Mouse (Mus musculus): ENCODE results near the gene Cpt1b. TPM values are rescaled to one million over a fixed set of nuclear protein-coding genes. Genes with fewer than 3 reads are reported as not detected.
"Not testable (repeated sequence)": the region's sequence is repeated elsewhere in the genome, so short reads cannot be mapped to it uniquely, and the experiment has no call there.

Cpt1b gene
- total RNA-seq, 2 experiments from 2014 or later, result 700 to 720 TPM

DNA sequence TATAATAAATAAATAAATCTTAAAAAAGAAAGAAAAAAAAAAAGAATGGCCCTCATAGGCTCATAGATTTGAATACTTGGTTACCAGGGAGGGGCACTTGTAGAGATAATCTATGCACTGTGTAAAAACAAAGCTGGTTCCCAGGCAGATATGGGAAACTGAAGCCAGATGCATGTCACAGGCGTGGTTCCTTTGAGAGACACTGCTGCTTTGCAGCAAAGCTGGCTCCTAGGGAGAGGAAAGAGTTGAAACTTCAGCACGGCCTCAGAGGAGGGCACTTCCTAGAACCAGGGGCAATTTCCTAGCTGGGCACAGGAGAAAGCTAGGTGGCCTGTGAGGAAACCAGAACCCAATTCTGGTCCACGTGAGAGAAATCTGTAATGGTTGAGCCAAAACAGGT, 8.5 kb upstream of the Cpt1b start:
- DNase-seq, result no peak
- intact Hi-C loops (cut with DNase I), result loop anchor here (5.0 kb wide), 1 partner anchor 33 kb away; no protein-coding TSS in a partner anchor

- no peak for DNase-seq
- intact Hi-C loops (cut with DNase I), result loop anchor here (5.0 kb wide), 1 partner anchor 34 kb away; no protein-coding TSS in a partner anchor
Measured at GRCm38 (mm10) chr15:89432946-89433345, 7.3 kb upstream of the Cpt1b start.

GRCm38 (mm10) chr15:89431806-89432205, 6.1 kb upstream of the Cpt1b start:
- intact Hi-C loops (cut with DNase I), result loop anchor here (5.0 kb wide), 1 partner anchor 35 kb away; no protein-coding TSS in a partner anchor
- no peak for DNase-seq

GRCm38 (mm10) chr15:89431271-89431670, 5.6 kb upstream of the Cpt1b start:
- intact Hi-C loops (cut with DNase I), result loop anchor here (5.0 kb wide), 1 partner anchor 36 kb away; no protein-coding TSS in a partner anchor
- no peak for DNase-seq

DNA sequence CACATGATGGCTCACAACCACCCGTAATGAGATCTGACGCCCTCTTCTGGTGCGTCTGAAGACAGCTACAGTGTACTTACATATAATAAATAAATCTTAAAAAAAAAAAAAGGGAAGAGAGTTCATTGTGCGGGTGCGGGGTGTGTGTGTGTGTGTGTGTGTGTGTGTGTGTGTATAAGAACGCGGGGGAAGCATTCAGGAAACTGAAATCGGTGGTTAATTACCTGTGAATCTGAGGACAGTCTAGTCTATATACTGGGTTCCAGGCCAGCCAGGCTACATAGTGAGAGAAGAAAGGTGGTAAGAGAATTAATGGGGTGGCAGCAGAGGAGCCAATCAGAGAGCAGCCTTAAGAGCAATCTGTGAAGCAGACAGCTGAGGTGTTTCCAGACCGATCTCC, 5.1 kb upstream of the Cpt1b start:
- intact Hi-C loops (cut with DNase I), result loop anchor here (5.0 kb wide), 1 partner anchor 37 kb away; no protein-coding TSS in a partner anchor
- not testable (repeated sequence) for DNase-seq

DNA sequence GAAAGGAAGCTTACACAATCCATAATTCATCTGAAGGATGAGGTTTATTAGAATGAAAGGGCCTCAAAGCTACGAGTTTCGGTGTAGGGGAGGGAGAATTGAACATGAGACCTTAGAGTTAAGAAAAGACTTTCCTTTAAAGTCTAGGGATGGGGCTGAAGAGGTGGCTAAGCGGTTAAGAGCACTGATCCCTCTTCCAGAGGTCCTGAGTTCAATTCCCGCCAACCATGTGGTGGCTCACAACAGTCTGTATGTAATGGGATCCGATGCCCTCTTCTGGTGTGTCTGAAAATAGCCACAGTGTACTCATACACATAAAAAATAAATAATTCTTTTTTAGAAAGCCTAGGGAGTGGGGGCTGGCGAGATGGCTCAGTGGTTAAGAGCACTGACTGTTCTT, 4.7 kb upstream of the Cpt1b start:
- intact Hi-C loops (cut with DNase I), result loop anchor here (5.0 kb wide), 1 partner anchor 37 kb away; no protein-coding TSS in a partner anchor
- no peak for DNase-seq

GRCm38 (mm10) chr15:89429352-89430221, 3.9 kb upstream of the Cpt1b start, which contains the start of the genes C730034F03Rik, Gm44502 and Chkb:
Gene C730034F03Rik (plus strand): TSS chr15:89429589.
Gene Gm44502 (minus strand): TSS chr15:89429696.
Gene Chkb (minus strand): TSS chr15:89429908.
- DNase-seq, result peak; percentile 95
- intact Hi-C loops (cut with DNase I), result loop anchor here (2.0 to 5.0 kb wide), 2 partner anchors 38 to 51 kb away; partner anchors contain the start of gene Odf3b

DNA sequence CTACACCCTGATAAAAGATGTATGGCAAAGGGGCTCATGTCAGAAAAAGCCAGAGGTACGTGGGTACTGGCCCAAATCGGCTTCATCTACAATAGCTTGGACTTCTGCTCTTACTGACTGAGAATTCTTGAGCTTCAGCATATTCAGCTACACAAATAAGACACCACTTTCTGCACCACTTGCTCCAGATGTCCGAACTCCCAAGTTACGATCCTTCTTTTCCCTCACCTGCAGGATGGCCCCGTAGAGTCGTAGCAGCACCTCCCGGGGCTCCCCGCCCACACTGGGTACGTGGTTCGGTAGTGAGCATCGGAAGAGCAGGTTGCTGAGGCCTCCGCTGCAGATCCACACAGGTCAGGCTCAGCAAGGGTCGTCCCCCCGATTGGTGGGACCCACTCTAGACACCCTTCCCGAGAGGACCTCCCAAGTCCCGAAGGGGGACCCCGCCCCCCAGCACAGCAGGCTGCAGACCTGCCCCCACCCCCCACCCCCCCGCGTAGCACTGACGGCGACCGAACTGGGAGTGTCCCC, 3.2 kb upstream of the Cpt1b start:
- DNase-seq, result no peak
- intact Hi-C loops (cut with DNase I), result loop anchor here (2.0 kb wide), 1 partner anchor 50 kb away; the partner anchor contains the start of gene Odf3b

DNA sequence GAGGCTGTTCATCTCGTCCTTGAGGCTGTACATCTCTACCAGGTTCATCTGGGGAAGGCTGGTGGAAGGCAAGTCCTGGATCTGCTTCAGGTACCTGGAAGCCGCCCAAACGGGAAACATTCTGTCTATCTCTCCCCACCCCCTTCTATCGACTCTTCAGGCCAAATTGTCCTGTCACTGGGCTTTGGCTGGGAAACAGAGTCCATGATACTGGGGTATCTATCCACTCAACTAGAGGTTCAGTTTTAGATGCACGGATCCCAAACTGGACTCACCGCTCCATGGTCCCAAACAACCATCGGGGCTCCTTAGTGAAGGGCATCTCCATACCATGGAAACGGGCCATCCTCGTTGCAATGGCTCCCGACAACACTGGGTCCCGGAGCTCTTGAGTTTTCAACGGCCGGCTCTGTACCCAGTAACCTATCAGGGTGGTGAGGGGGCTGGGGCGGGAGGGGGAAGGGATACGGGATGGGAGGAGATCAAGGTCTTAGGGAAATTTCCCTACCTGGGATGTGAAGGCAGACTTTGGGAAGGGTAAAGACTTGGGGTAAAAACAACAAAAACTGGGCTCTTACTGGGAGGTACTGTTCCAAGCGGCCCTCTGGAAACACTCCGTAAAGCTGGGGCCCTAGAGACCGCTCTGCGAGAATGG, 2.6 kb upstream of the Cpt1b start:
- intact Hi-C loops (cut with DNase I), result loop anchor here (2.0 kb wide), 1 partner anchor 49 kb away; the partner anchor contains the start of gene Odf3b
- no peak for DNase-seq

DNA sequence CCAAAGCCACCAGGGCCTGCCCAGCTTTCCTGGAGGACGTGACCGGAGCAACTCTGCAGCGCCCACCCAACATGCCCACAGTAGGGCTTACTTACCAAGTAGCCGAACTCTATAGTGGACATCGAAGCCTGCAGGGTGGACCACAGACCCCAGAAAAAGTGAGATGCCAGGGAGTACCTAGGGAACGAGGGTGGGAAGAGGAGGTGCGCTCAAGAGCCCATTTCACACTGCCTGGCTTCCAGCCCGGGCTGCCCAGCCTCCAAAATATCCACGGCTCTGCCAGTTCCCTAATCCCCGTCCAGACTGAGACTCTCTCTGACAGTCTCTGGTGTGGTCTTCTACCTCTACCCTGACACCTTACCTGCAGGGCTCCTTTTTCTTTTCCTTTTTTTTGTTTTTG, 1.1 kb upstream of the Cpt1b start:
- DNase-seq, result peak; percentile 74 to 75

GRCm38 (mm10) chr15:89424621-89425020, 1.0 kb downstream of the Cpt1b start:
- no peak for DNase-seq
- intact Hi-C loops (cut with DNase I), result no loop called here

More for the DNA sequence above, 1.1 kb upstream of the Cpt1b start:
- intact Hi-C loops (cut with DNase I), result no loop called here

GRCm38 (mm10) chr15:89421938-89422337, 3.7 kb downstream of the Cpt1b start:
- intact Hi-C loops (cut with DNase I), result no loop called here

DNA sequence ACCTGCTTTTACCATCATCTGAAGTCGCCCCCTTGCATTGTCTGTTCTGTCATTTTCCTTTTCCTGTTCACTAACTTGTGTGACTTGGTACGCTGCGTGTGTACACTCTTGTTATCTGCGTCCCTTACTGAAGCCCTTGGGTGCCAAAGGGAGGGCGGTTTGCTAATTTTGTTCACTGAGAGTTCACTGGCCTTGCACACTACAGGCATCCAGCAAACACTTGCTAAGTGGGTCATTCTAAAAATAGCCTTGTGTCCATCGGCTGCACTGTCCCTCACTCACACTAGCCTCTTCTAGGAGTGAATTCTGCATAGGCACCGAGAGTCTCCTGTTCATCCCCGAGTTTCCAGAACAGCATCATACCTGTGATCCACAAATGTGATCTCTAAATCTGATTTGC, 10.4 kb downstream of the Cpt1b start:
- DNase-seq, result peak; percentile 67 to 70
- intact Hi-C loops (cut with DNase I), result no loop called here

More at GRCm38 (mm10) chr15:89421938-89422337, 3.7 kb downstream of the Cpt1b start:
- no peak for DNase-seq

DNA sequence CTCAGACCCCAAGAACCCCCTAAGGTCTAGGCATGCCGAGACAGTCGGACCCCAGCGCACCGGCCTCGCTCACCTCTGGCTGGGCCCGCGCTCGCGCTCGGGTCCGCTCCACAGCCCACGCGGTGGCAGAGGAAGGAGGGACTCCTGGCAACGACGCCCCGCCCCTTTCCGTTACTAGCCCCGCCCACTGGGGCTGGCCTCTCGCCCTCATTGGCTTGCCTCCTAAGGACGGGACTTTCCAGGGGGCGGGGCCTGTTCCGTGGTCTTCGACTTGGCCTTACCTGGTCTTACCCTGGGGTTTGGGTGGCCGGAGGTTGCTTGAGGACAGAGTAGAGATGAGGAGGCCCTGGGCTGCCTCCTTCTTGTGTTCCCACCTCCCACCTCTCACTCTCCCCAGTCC, 15.5 kb downstream of the Cpt1b start, which contains the start of gene Syce3:
Syce3 (minus strand) TSS at position 386 of the 400 bp plus-strand sequence.
- no peak for DNase-seq
- intact Hi-C loops (cut with DNase I), result no loop called here

DNA sequence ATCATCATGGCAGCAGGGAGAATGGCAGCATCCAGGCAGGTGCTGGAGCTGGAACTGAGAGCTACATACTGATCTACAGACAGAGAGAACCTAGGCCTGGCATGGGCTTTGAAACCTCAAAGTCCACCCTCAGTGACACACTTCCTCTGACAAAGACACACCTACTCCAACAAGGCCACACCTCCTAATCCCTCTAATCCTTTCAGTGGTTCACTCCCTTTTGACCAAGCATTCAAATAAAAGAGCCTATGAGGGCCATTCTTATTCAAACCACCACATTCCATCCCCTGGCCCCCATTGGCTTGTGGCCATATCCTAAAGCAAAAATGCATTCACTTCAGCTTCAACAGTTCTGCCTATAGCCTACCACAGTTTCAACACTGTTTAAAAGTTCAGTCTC, 19.0 kb downstream of the Cpt1b start:
- intact Hi-C loops (cut with DNase I), result no loop called here
- DNase-seq, result no peak

GRCm38 (mm10) chr15:89404831-89405623, 20.6 kb downstream of the Cpt1b start:
- no peak for DNase-seq
- intact Hi-C loops (cut with DNase I), result no loop called here

- intact Hi-C loops (cut with DNase I), result no loop called here
- no peak for DNase-seq
Measured at GRCm38 (mm10) chr15:89402471-89402870, 23.2 kb downstream of the Cpt1b start.

DNA sequence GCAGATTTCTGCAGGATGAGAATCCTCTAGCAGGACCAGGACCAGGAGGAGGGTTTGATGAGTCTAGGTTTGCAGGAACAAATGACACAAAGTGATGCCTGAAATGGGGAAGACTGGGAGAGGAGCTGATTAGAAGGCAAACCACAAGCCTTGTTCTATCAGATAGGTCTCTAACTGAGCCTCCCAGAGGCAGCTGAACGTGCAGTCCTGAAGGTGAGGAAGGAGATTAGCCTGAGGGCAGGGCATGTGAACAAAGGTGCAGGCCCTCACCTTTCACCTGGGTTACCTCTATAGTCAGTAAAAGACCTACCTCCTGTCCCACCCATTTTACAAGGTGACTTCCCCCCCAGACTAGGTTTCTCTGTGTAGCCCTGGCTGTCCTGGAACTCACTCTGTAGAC, 25.9 kb downstream of the Cpt1b start:
- no peak for DNase-seq
- intact Hi-C loops (cut with DNase I), result no loop called here

DNA sequence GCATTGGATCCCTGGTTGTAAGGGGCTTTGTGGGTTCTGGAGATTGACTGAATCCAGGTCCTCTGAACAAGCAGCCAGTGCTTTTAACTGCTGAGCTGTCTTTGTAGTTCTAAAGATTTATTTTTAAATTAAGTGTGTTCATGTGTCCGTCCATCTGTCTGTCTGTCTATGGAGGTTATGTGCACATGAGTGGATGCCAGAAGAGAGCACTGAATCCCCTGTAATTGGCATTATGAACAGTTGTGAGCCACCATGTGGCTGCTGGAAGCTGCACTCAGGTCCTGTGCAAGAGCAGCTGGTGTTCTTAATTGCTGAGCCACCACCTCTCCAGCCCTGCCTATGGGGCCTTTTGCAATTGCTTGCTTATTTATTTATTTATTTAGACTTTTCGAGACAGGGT, 27.5 kb downstream of the Cpt1b start:
- no peak for DNase-seq
- intact Hi-C loops (cut with DNase I), result no loop called here

DNA sequence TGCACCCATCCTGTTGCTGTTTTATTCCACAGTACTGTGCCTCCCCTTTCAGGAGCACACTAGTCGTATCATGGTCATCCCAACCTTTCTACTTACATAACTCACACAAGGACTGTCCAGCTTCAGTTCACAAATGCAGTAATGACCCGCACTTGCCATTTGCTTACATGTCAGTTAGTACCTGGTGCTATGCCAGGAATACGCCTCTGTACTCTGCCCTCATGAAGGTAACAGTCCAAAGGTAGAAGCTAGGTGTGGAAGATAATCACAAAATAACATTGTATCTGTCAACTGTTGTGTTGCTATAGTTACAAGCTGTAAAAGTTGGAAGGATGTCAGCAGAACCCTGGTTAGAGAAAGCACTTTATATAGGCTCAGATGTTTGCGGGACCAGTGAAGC, 28.8 kb downstream of the Cpt1b start:
- intact Hi-C loops (cut with DNase I), result no loop called here
- no peak for DNase-seq

Data from heart, postnatal 10 days (tissue).